Mouse (Mus musculus): ENCODE data around the gene Mcrip2. TPM values are rescaled to one million over a fixed set of nuclear protein-coding genes. Genes with fewer than 3 reads are reported as not detected.

The Mcrip2 gene
- polyA plus RNA-seq, 1 experiment: 6.8 TPM

DNA sequence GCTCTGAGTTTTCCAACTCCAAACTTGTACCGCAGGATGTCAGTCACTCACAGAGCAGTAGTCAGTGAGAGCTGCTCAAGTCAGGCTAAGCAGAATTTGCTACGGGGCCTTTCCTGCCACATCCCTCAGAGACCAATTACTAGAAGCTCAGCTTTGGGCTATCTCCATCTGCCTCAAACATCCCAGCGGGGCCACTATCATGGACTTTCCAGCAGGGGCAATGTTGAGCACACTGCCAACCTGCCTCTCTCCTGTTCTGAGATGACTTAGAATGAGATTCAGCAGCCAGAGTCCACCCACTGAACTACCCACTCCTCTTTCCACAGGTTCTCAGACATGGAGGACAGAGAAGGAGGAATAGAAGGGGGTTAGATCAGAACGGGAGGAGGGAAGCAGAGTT lies 17.1 kb upstream of the Mcrip2 start:
- Histone ChIP-seq H3K4me1 (ENCODE audit: control insufficient read depth, insufficient read depth, low read length) (no peaks in the 10 kb centered on the region), H3K27ac (ENCODE audit: control insufficient read depth, insufficient read depth, low read depth, low read length, poor library complexity) (no peak overlapping the region), H3K4me3 (replicated peaks; ENCODE audit: control insufficient read depth, low read depth, low read length) (no peak overlapping the region)
- 64% methylated on average over 4 of the region's 4 CpGs for WGBS
- TF ChIP-seq CTCF (IDR thresholded peaks at IDR 0.05; ENCODE audit: control insufficient read depth, insufficient read depth, low read length) (0 out of 2 replicates have a peak, but pooled peaks have one; percentile 29), POLR2A (IDR thresholded peaks at IDR 0.05; ENCODE audit: borderline replicate concordance, control insufficient read depth, low read depth, low read length) (no peak)

DNA sequence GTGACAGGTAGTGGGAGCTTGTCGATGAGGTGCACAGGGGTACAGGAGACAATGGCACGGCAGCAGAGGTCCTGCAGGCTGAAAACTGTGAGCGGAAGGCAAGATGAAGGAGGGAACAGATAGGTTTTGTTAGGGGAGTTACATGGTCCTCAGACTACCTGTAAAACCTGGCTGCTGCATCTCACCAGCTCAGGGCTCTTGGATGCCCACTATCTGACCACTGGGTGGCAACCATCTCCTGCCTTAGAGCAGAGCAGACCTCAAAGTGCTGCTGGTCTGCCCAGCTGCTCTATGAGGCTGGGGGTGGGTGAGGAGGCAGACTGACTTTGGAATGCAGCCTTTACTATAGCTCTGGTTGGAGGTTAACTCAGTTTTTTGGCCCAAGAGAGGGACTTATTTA lies 15.3 kb upstream of the Mcrip2 start:
- TF ChIP-seq POLR2A (IDR thresholded peaks at IDR 0.05; ENCODE audit: borderline replicate concordance, control insufficient read depth, low read depth, low read length) (no peak), CTCF (IDR thresholded peaks at IDR 0.05; ENCODE audit: control insufficient read depth, insufficient read depth, low read length) (no peak)
- no peak overlapping the region for H3K27ac ChIP-seq (ENCODE audit: control insufficient read depth, insufficient read depth, low read depth, low read length, poor library complexity)
- no peak overlapping the region for H3K4me3 ChIP-seq (replicated peaks; ENCODE audit: control insufficient read depth, low read depth, low read length)
- WGBS: 91% methylated on average over 3 of the region's 3 CpGs
- H3K4me1 ChIP-seq (ENCODE audit: control insufficient read depth, insufficient read depth, low read length): no peaks in the 10 kb centered on the region

DNA sequence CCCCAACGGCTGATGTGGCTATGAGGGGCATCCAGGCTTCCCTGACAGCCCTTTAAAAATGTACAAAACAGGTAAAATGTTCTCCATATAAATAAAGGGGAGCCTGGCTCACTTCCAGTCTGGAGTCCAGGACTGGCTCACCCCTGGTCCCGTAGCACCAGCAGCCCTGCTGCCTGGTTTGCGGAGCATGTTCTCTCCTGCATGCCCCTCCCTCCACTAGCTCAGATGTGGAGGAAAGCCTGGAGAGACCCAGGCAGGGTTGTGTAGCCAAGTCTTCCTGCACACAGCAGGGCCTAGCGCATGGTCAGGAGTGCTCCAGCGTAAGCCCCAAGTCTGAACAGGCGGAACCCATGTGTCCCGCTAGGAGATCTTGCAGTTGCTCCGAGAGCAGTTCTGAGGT lies 14.7 kb upstream of the Mcrip2 start:
- Histone ChIP-seq H3K4me3 (replicated peaks; ENCODE audit: control insufficient read depth, low read depth, low read length) (no peak overlapping the region), H3K27ac (ENCODE audit: control insufficient read depth, insufficient read depth, low read depth, low read length, poor library complexity) (no peak overlapping the region), H3K4me1 (ENCODE audit: control insufficient read depth, insufficient read depth, low read length) (no peaks in the 10 kb centered on the region)
- WGBS: 92% methylated on average over 8 of the region's 8 CpGs
- TF ChIP-seq CTCF (IDR thresholded peaks at IDR 0.05; ENCODE audit: control insufficient read depth, insufficient read depth, low read length): no peak
- TF ChIP-seq POLR2A (IDR thresholded peaks at IDR 0.05; ENCODE audit: borderline replicate concordance, control insufficient read depth, low read depth, low read length): no peak

DNA sequence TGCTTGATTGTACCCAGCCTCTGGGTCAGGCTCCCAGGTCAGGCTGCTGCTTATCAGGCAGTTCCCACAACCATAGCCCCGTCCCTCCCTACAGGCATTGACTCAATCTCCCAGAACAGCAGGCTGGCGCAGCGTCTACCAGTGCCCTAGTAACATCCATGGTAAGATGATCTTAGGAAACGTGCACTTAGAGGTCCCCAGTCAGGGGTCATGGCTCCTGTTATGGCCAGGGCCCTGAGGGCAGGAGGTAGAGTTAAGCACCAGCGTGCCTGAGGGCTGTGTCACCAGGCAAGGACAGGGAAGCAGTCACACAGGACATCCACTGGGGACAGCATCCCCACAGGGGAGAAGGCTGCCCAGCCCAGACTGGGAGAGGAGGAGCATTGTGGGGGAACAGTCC lies 13.7 kb upstream of the Mcrip2 start:
- Histone ChIP-seq H3K4me1 (ENCODE audit: control insufficient read depth, insufficient read depth, low read length) (no peaks in the 10 kb centered on the region), H3K27ac (ENCODE audit: control insufficient read depth, insufficient read depth, low read depth, low read length, poor library complexity) (no peak overlapping the region), H3K4me3 (replicated peaks; ENCODE audit: control insufficient read depth, low read depth, low read length) (no peak overlapping the region)
- TF ChIP-seq CTCF (IDR thresholded peaks at IDR 0.05; ENCODE audit: control insufficient read depth, insufficient read depth, low read length) (no peak), POLR2A (IDR thresholded peaks at IDR 0.05; ENCODE audit: borderline replicate concordance, control insufficient read depth, low read depth, low read length) (no peak)
- 72% methylated on average over 5 of the region's 5 CpGs for WGBS

DNA sequence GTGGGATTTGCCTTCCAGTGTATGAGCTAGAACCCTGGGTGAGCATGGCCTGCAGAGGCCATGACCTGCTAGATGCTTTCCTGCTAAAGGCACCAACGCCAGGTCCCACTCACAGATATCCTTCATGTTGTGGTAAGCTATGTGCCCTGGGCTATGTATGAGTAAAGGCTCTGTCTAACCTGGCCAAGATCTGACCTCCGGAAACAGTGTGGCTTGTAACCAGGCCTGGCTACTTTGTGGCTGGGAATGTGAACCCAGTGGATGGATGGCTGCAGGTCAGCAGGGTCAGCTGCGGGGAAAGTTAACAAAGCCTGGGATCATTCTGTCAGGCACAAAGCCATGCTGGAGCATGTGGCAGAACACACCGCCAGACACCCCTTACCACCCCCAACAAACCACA lies 13.1 kb upstream of the Mcrip2 start:
- WGBS: 87% methylated on average over 4 of the region's 4 CpGs
- no peak overlapping the region for H3K27ac ChIP-seq (ENCODE audit: control insufficient read depth, insufficient read depth, low read depth, low read length, poor library complexity)
- TF ChIP-seq CTCF (IDR thresholded peaks at IDR 0.05; ENCODE audit: control insufficient read depth, insufficient read depth, low read length) (no peak), POLR2A (IDR thresholded peaks at IDR 0.05; ENCODE audit: borderline replicate concordance, control insufficient read depth, low read depth, low read length) (no peak)
- H3K4me1 ChIP-seq (ENCODE audit: control insufficient read depth, insufficient read depth, low read length): no peaks in the 10 kb centered on the region
- H3K4me3 ChIP-seq (replicated peaks; ENCODE audit: control insufficient read depth, low read depth, low read length): no peak overlapping the region

DNA sequence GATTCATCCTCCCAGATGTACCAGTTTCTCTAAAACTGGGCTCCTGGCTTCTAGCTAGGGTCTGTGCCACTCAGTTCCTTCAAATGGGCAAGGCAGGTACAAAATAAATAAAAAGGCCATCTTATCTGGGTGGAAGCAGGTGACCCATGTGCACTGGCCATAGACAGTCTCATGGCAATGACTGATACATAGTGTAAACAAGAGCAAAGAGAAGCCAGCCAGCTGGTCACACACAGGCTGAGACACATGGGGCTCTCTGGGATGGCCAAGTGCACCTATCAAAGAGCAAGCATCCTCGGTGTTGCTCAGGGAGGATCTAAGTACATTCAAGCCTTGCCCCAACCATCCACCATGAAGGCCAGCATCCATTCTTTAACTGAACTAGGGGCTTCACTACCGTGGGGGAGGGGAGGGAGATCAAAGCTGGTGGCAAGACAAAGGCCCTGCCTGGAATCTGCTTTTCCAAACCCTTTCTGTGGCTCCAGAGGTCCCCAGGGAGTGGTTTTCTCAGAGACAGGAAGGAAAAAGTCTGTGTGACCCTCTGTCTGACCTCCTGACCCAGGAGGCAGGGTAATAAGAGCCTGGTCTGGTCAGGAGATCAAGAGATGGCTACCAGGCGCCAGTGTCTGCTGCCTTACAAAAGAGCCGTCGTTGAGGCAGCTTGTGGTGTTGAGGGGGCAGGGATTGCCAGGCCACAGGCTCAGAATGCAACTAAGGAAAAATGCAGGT lies 12.5 kb upstream of the Mcrip2 start:
- TF ChIP-seq POLR2A (IDR thresholded peaks at IDR 0.05; ENCODE audit: borderline replicate concordance, control insufficient read depth, low read depth, low read length): no peak
- no peak for TF ChIP-seq CTCF (IDR thresholded peaks at IDR 0.05; ENCODE audit: control insufficient read depth, insufficient read depth, low read length)
- 68% methylated on average over 5 of the region's 5 CpGs for WGBS
- Histone ChIP-seq H3K4me3 (replicated peaks; ENCODE audit: control insufficient read depth, low read depth, low read length) (no peak overlapping the region), H3K4me1 (ENCODE audit: control insufficient read depth, insufficient read depth, low read length) (peaks cover 2% of the 10 kb centered on the region; the same call in 1 of the 2 replicates), H3K27ac (ENCODE audit: control insufficient read depth, insufficient read depth, low read depth, low read length, poor library complexity) (no peak overlapping the region)

DNA sequence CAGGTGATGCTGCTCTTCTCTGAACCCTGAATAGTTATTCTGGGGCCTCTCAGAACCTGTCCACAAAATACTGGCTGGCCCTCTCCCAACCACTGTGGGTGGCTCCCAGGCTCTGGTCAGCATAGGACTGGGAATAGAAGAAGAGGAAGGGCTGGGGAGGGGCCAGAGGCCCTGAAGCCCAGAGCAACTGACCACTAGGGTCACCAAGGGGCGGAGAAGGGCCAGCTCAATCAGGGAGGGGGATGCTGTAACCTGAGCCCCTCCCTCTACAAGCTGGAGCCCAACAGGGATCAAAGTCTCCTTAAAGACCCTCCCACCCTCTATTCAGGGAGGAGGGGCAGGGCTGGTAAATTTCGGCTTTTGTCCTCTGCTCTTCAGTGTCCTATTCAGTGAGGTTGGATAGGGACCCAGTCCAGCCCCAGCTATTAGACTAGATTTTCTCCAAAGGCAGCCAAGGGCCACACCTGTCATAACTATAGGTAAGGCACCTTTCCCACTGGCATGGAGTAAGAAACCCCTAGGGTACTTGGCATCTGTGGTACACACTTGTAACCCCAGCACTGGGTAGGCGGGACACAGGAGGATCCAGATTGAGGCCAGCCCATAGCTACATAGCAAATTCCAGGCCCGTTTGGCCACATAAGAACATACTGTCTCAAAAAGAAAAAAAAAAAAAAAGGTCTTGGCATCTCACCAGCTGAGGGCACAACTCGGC lies 11.8 kb upstream of the Mcrip2 start, which contains the start of gene Wfikkn1:
Wfikkn1 (minus strand) TSS at position 663 of the 715 bp plus-strand sequence.
- TF ChIP-seq CTCF (IDR thresholded peaks at IDR 0.05; ENCODE audit: control insufficient read depth, insufficient read depth, low read length): no peak
- no peak for TF ChIP-seq POLR2A (IDR thresholded peaks at IDR 0.05; ENCODE audit: borderline replicate concordance, control insufficient read depth, low read depth, low read length)
- WGBS: 71% methylated on average over 5 of the region's 5 CpGs

DNA sequence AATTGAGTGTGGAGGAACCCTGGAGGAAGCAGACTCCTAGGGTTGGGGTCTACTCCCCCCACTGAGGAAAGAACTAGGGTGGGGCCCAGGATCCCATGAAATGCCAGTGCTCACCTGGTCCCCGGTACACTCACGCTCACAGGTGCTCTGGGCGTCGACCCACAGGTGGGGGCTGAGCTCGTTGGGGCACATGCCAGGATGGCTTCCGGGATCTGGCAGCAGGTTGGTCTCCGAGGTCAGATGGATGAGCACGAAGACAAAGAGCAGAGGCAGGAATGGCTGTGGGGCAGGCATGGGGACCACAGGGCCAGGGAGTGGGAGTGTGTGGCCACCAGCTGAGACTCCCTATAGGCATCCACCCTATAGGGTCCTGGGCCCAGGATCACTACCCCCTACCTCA lies 11.2 kb upstream of the Mcrip2 start:
- H3K27ac ChIP-seq (ENCODE audit: control insufficient read depth, insufficient read depth, low read depth, low read length, poor library complexity): no peak overlapping the region
- WGBS: 92% methylated on average over 8 of the region's 8 CpGs
- H3K4me1 ChIP-seq (ENCODE audit: control insufficient read depth, insufficient read depth, low read length): peaks cover 5% of the 10 kb centered on the region
- no peak for TF ChIP-seq CTCF (IDR thresholded peaks at IDR 0.05; ENCODE audit: control insufficient read depth, insufficient read depth, low read length)
- no peak for TF ChIP-seq POLR2A (IDR thresholded peaks at IDR 0.05; ENCODE audit: borderline replicate concordance, control insufficient read depth, low read depth, low read length)
- H3K4me3 ChIP-seq (replicated peaks; ENCODE audit: control insufficient read depth, low read depth, low read length): no peak overlapping the region

More for the DNA sequence above, 11.8 kb upstream of the Mcrip2 start, which contains the start of gene Wfikkn1:
- Histone ChIP-seq H3K4me1 (ENCODE audit: control insufficient read depth, insufficient read depth, low read length) (peaks cover 5% of the 10 kb centered on the region), H3K27ac (ENCODE audit: control insufficient read depth, insufficient read depth, low read depth, low read length, poor library complexity) (no peak within 1 kb of the TSS), H3K4me3 (replicated peaks; ENCODE audit: control insufficient read depth, low read depth, low read length) (no peak within 1 kb of the TSS)
